Mouse (Mus musculus): ENCODE measurements around the gene Ttll7. TPM values are rescaled to one million over a fixed set of nuclear protein-coding genes. Genes with fewer than 3 reads are reported as not detected.

Gene Ttll7
- polyA plus RNA-seq, 1 experiment = 0.09 TPM

GRCm38 (mm10) chr3:147030266-147030880 is 178.2 kb downstream of the Ttll7 start:
- Histone ChIP-seq H3K27ac (ENCODE audit: control insufficient read depth, insufficient read depth, low read length) (no peak overlapping the region), H3K4me3 (ENCODE audit: control insufficient read depth, insufficient read depth, low read length) (no peak overlapping the region), H3K4me1 (replicated peaks; ENCODE audit: control insufficient read depth, insufficient read depth, low read length) (no peaks in the 10 kb centered on the region), H3K36me3 (ENCODE audit: control insufficient read depth, insufficient read depth, low read length) (no peaks in the 10 kb centered on the region), H3K27me3 (ENCODE audit: control insufficient read depth, insufficient read depth, low read length) (no peaks in the 10 kb centered on the region)
- 87% methylated on average over 11 of the region's 11 CpGs for WGBS
- no peak for TF ChIP-seq CTCF (IDR thresholded peaks at IDR 0.05; ENCODE audit: borderline replicate concordance, control insufficient read depth, extremely low read depth, insufficient read depth, low read length, poor library complexity)
- DNase-seq = no peak

Other genes starting within 250 kb of the Ttll7 start
- not detected in 2 replicates for gene Dnase2b, start 236.8 kb upstream of the Ttll7 start, polyA plus RNA-seq (2012; rRNA removed)
- 0.05 TPM in 1 of 2 replicates, not detected in the other for gene 4930503B20Rik, start 201.1 kb upstream of the Ttll7 start, polyA plus RNA-seq (2012; rRNA removed)
- 0.60 TPM in 1 of 2 replicates, not detected in the other for gene Samd13, start 166.8 kb upstream of the Ttll7 start, polyA plus RNA-seq (2012; rRNA removed)
- 46.1 and 47.2 TPM in 2 replicates for gene Prkacb, start 39.4 kb upstream of the Ttll7 start, polyA plus RNA-seq (2012; rRNA removed)

Data from thymus, adult 2 months (tissue).